Mouse (Mus musculus) heart, postnatal 36 days (tissue): ENCODE data around the gene Fgfr1op2. TPM values are rescaled to one million over a fixed set of nuclear protein-coding genes. Genes with fewer than 3 reads are reported as not detected.

ENCODE experiments used
- DNase-seq, 2 experiments: peaks; one replicate each; pipeline ENCODE4 v3.0.0; 2021 to 2022
- intact Hi-C: fragments of 180-260 bp; cut with DNase I; formaldehyde crosslinking; loops from one replicate; pipeline ENCODE4 v1.15.1; 2025
- total RNA-seq, 2 experiments: library from RNA; stranded (reverse); gene quantifications; 2 replicates each; pipeline ENCODE4 v1.2.3; 2021

Gene Fgfr1op2
- total RNA-seq, 2 experiments from 2014 or later: 65.1 to 73.0 TPM

DNA sequence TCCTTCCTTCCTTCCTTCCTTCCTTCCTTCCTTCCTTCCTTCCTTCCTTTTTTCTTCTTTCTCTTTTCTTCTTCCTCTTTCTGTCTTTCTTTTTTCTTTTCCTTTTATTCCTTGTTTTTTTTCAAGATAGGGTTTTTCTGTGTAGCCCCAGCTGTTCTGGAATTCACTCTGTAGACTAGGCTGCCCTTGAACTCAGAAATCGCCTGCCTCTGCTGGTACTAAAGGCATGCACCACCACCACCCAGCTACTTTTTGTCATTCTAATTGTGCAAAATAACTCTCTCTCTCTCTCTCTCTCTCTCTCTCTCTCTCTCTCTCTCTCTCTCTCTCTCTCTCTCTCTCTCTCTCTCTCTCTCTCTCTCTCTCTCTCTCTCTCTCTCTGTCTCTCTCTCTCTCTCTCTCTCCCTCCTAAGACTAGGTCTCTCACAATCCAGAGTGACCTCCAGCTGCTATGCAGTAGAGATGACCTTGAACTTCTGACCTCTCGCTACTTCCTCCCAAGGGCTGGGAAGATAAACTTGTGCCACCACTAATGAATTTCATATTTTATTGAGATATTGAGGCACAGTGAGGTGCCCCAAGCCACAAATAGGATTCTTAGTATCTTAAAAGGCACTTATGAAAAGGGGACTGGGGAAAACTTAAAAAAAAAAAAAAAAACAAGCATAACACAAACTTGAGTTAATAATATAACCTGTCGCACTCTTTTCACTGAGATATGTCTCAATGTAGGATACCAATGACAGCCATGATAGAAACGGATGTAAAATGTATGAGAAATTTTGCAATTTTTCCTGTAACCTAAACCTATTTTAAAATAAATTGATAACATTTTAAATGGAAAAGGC is 58.0 kb downstream of the Fgfr1op2 start:
- intact Hi-C loops: loop anchor here (2.0 to 10.0 kb wide), 2 partner anchors 56 to 780 kb away; no protein-coding TSS in a partner anchor
- no peak for DNase-seq

GRCm38 (mm10) chr6:146636482-146636881 is 59.5 kb downstream of the Fgfr1op2 start:
- no peak for DNase-seq
- intact Hi-C loops: loop anchor here (10.0 kb wide), 1 partner anchor 782 kb away; no protein-coding TSS in a partner anchor

DNA sequence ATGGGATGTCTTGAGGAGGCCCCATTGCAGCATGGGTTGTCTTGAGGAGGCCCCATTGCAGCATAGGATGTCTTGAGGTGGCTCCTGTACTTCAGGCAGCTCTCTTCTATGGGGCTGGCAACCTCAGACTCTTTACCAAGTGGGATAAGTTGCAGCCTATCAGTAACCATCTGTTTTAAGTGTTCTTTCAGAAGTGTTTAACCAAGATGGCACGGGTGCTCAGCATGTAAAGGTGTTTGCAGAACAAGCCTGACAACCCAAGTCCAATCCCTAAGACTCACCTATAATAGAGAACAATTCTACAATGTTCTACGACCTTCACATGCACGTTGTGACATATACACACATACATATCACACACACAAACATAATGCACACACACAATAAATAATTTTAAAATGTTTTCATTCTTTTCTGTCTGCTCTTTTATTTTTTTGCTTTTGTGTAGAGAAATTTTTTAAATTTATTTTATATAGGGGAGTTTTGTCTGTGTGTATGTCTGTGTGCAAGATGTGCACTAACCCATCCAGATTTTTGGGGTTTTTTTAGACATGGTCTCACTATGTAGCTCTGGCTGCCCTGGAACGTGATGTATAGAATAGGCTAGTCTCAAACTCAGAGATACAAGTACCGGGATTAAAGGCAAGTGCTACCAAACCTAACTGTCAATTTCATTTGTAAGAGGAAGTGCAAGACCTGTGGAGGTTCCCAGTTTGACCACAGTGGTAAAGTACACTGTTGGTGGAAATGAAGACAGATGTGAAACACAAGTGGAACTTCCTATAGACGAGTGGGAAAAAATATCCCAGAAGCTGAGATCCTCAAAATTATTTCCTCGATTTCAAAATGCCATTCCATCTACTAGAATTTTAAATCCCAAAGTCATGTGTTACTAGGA is 63.3 kb downstream of the Fgfr1op2 start:
- intact Hi-C loops: loop anchor here (5.0 kb wide), 2 partner anchors 82 to 138 kb away; partner anchors contain the start of genes Itpr2 and Stk38l
- DNase-seq: no peak

- no peak for DNase-seq
- intact Hi-C loops: loop anchor here (5.0 kb wide), 2 partner anchors 81 to 139 kb away; partner anchors contain the start of genes Itpr2 and Stk38l
Measured at GRCm38 (mm10) chr6:146640991-146641390, 64.0 kb downstream of the Fgfr1op2 start.

- DNase-seq: no peak
- intact Hi-C loops: loop anchor here (5.0 kb wide), 2 partner anchors 81 to 139 kb away; partner anchors contain the start of genes Itpr2 and Stk38l
Measured at GRCm38 (mm10) chr6:146641621-146642210, 64.7 kb downstream of the Fgfr1op2 start.

DNA sequence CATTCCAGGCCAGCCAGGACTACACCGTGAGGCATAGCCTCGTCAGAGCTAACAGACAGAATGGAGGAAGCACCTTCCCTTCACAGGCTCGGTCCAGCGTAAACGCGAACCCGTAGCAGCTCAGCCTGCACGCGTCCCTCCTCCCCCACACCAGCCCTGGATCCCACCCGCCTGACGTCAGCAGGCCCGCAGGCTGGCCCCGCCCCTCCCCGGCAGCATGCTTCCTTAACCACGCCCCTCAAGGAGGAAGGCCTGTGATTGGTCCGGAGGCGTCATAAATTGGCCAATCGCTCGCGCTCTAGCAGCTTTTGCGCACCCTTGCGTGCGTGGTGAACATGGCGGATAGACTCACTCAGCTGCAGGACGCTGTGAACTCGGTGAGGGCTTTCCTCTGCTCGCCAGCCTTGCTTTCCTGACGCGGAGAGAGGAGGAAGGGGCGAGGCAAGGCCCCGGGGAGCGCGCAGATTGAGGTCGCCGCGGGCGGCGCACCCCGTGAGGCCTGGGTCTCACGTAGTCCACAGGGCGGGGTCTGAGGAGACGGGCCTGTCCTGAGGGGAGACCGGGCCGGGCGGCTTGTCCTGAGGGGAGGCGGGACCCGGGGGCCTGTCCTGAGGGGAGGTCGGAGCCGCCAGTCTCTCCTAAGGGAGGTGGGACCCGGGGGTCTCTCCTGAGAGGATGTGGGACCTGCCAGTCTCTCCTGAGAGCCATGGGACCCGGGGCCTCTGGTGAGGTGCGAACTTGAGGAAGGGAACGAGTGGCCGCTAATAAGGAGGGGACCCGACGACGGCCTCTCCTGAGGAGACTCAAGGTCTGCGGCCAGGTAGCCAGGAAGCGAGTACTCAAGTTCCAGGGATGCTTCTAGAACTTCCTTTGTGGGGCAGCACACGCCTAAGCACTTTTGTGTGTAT is 65.5 kb downstream of the Fgfr1op2 start, which contains the start of the genes Med21 and Tm7sf3:
Med21 (plus strand) TSS at position 272 of the 908 bp plus-strand sequence.
Tm7sf3 (minus strand) TSS at position 549 of the 908 bp plus-strand sequence.
- intact Hi-C loops: loop anchor here (5.0 kb wide), 2 partner anchors 80 to 140 kb away; partner anchors contain the start of genes Itpr2 and Stk38l
- peak; percentile 96 to 97 for DNase-seq

DNA sequence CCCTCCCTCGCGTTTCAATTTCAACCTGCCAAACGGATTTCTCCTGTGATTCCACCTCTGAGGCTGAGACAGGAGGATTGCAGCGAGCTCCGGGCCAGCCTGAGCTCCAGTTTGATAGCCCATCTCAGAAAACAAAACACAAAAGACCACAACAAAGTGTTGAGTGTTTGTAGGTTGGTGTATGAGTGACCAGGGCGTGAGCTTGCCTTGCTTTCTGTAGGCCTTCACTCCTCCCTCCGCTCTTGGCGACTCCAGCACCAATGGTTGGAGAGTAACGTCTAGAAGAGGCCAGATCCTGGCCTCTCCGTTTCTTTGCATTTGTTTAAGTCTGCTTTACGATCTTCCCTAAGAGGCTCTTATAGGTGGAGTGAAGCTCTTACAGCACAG is 66.2 kb downstream of the Fgfr1op2 start:
- DNase-seq: no peak

More for the DNA sequence above, 66.2 kb downstream of the Fgfr1op2 start:
- intact Hi-C loops: loop anchor here (5.0 kb wide), 2 partner anchors 79 to 141 kb away; partner anchors contain the start of genes Itpr2 and Stk38l

Other genes starting within 250 kb of the Fgfr1op2 start
- gene Itpr2, start 75.0 kb upstream of the Fgfr1op2 start, total RNA-seq: 10 to 100 TPM; 23.3 to 31.0 TPM
- gene Ints13, start 632 bp downstream of the Fgfr1op2 start, total RNA-seq: 10 to 100 TPM; 18.7 to 19.1 TPM
- gene Med21, start 65.3 kb downstream of the Fgfr1op2 start, total RNA-seq: 10 to 100 TPM; 46.6 to 48.5 TPM
- 10 to 100 TPM; 15.8 to 18.0 TPM for gene Tm7sf3, start 65.6 kb downstream of the Fgfr1op2 start, total RNA-seq
- 10 to 100 TPM; 12.8 to 13.7 TPM for gene Stk38l, start 147.8 kb downstream of the Fgfr1op2 start, total RNA-seq
- gene Arntl2, start 218.9 kb downstream of the Fgfr1op2 start, total RNA-seq: 1 to 10 TPM in 1 of 2 experiments, under 1 TPM in 1; 0.78 to 1.0 TPM